Mouse (Mus musculus) liver, adult 2 months (tissue): Measurements from ENCODE around the gene Eif2ak4. TPM values are rescaled to one million over a fixed set of nuclear protein-coding genes. Genes with fewer than 3 reads are reported as not detected.
A peak's percentile ranks its signal among the peaks of the same experiment; 100 is the strongest.

Source experiments
- DNase-seq: peaks from one replicate; pipeline ENCODE4 v3.0.0-alpha.2; 2011; ENCODE audit warnings: low read depth, low spot score; ENCODE audit errors: extremely low read depth
- H3K27ac ChIP-seq: fragments of 200-500 bp; replicated peaks from 2 replicates; pipeline ENCODE4 v1.5.1; 2012; ENCODE audit warnings: low read depth, mild to moderate bottlenecking, control low read depth, inconsistent platforms, low read length; ENCODE audit not compliant: insufficient read depth
- H3K27me3 ChIP-seq: fragments of 200-500 bp; 2 replicates; pipeline ENCODE4 v1.6.1; 2012; ENCODE audit warnings: mild to moderate bottlenecking, moderate library complexity, low read length, inconsistent platforms; ENCODE audit not compliant: control insufficient read depth, insufficient read depth
- H3K36me3 ChIP-seq: fragments of 200-500 bp; 2 replicates; pipeline ENCODE4 v1.6.1; 2012; ENCODE audit warnings: low read length, inconsistent platforms; ENCODE audit not compliant: control insufficient read depth, insufficient read depth
- H3K4me1 ChIP-seq: fragments of 200-500 bp; 2 replicates; pipeline ENCODE4 v1.6.1; 2011; ENCODE audit warnings: low read length; ENCODE audit not compliant: control insufficient read depth, insufficient read depth
- H3K4me3 ChIP-seq: fragments of 200-500 bp; 2 replicates; pipeline ENCODE4 v1.5.1; 2011; ENCODE audit warnings: low read depth, mild to moderate bottlenecking, control low read depth, low read length, moderate library complexity; ENCODE audit not compliant: insufficient read depth
- H3K79me2 ChIP-seq: fragments of 200-500 bp; 2 replicates; pipeline ENCODE4 v1.6.1; 2012; ENCODE audit warnings: inconsistent platforms, mild to moderate bottlenecking, low read length, moderate library complexity; ENCODE audit not compliant: control insufficient read depth, insufficient read depth
- H3K9ac ChIP-seq: fragments of 200-500 bp; 2 replicates; pipeline ENCODE4 v1.6.1; 2012; ENCODE audit warnings: low read depth, mild to moderate bottlenecking, control low read depth, inconsistent platforms, low read length
- CTCF ChIP-seq: fragments of 200-500 bp; IDR thresholded peaks from 2 replicates; pipeline ENCODE4 v1.5.1; 2011; ENCODE audit warnings: low read depth, low read length, control low read depth
- POLR2A ChIP-seq: fragments of 200-500 bp; IDR thresholded peaks from 2 replicates; pipeline ENCODE4 v1.6.1; 2011; ENCODE audit warnings: low read length, control low read depth; ENCODE audit not compliant: insufficient read depth; ENCODE audit errors: extremely low read depth
- WGBS: fragments of 180-500 bp; shearing (Covaris S2); methylation state at CpG from one replicate; pipeline ENCODE4 v1.1.7; 2018; 5-methylcytosine and 5-hydroxymethylcytosine counted together
- polyA plus RNA-seq: library from polyadenylated mRNA; depleted of rRNA; stranded (reverse); fragments of >200 nt; gene quantifications from 2 replicates; pipeline ENCODE4 v1.2.3, GENCODE M21; 2012
- total RNA-seq: library from RNA; depleted of rRNA; stranded (reverse); fragments of >200 nt; gene quantifications from 2 replicates; pipeline ENCODE4 v1.2.3, GENCODE M21; 2014

The Eif2ak4 gene
- total and polyA plus RNA-seq, 2 experiments = 4.8 to 5.4 TPM

DNA sequence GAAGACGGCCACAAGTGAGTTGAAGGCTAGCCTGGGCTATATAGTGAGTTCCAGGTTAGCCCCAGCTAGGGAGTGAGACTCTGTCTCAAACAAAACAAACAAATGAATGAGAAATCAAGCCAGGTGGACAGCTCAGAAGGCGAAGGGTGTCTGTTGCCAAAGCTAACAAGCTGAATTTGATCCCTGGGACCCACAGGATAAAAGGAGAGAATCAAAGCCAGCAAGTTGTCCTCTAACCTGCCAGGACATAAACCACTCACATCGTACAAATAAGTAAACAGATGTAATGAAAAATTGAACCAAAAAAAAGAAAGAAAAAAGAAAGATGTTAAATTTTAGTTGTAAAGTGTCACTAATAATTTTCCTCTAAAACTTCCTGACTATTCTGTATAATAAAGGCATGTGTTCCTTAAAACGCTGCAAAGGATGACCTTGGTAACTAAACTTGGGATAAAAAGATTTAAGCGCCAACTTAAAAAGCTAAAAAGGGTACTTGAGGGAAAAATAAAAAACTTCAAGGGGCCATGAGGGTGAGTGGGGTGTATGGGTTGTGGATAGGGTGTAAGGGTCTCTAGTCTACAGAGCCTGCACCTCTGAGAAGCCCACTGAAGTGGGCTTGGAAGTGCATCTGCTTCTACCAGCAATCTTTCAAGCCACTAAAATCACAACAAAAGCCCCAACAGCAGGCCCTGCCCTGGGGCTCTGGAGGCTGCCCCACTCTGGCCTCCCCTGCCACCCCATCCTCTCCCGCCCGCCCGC is 121.4 kb downstream of the Eif2ak4 start:
- no peaks in the 10 kb centered on the region for H3K27me3 ChIP-seq
- peaks cover 12% of the 10 kb centered on the region for H3K4me1 ChIP-seq
- no peaks in the 10 kb centered on the region for H3K36me3 ChIP-seq
- H3K27ac ChIP-seq = peak overlapping the region; percentile 87
- no peak overlapping the region for H3K9ac ChIP-seq
- H3K4me3 ChIP-seq = no peak overlapping the region
- TF ChIP-seq CTCF (no peak), POLR2A (no peak)
- DNase-seq = peak; percentile 98
- no peaks in the 10 kb centered on the region for H3K79me2 ChIP-seq
- WGBS = 33% methylated on average over 8 of the region's 8 CpGs

DNA sequence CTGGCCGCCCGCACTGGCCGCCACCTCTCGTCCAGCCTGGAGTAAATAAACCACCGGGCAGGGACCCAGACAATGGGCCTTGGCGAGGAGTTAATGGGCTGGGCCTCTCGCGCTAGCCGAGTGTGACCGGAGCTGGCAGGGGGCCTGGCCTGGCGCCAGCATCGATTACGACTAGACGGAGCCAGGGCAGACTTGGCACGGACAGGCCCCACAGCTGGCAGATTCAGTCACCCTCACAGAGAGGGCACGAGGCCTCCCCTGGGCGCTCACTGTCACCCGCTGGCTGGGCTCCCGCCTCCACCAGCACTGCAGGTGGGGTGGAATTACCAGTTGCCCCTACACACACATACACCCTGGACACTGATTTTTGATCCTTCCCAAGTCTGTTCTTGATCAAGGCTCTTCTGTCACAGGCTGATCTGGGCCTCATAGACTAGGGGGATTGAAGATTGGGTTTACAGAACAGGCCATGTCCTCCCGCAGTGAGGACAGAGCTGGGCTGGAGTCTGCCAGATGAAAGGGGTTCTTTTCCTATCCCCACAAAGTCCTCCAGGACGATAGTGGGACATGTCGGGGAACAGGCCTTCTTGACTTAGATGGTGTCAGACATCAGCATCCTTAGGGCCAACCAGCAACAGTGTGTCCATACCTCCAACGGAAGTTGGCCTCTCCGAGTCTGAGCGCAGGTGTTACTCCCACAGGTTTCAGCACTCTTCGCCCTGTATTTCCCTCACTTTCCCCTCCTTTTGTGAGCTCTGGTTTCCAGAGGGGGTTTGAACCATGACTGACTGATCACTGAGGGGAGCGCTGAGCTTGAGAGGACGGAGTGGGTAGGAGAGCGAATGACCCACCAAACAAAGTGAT is 122.3 kb downstream of the Eif2ak4 start:
- Histone ChIP-seq H3K27ac (no peak overlapping the region), H3K4me1 (peaks cover 12% of the 10 kb centered on the region), H3K4me3 (no peak overlapping the region), H3K27me3 (no peaks in the 10 kb centered on the region), H3K9ac (no peak overlapping the region), H3K79me2 (no peaks in the 10 kb centered on the region), H3K36me3 (no peaks in the 10 kb centered on the region)
- DNase-seq = peak; percentile 95
- no peak for TF ChIP-seq CTCF
- TF ChIP-seq POLR2A = no peak
- WGBS = 47% methylated on average over 29 of the region's 29 CpGs

DNA sequence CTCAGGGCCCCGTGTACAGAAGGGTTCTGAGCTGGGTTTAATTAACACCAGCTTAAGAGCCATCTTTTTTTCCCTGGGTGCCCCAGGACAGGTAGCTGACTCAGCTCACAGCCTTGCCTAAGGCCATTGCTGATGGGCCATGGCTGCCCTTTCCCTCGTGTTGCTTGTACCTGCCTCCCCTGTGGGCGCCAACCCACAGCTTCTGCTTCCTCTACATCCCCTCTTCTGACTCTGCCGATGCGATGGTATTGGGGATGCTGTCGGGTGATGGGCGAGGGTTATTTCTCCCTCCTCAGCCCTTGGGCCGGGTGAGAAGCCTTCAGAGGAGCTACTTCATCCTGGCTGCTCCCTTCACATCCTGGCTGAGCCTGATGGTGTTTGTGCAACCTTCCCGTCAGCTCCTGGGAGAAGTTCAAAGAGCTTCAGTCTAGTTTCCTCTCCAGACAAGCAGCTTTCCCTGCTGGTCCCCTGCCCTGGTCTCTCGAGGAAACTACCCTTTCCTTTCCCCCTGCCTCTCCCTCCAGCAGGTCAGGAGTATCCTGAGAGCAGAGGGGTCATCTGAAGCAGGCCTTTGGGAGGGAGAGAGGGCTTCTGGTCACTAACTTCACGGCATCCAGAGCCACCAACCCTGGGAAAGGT is 123.5 kb downstream of the Eif2ak4 start:
- Histone ChIP-seq H3K79me2 (no peaks in the 10 kb centered on the region), H3K27ac (peak overlapping the region; percentile 36; the same call in 1 of the 2 replicates), H3K4me1 (peaks cover 12% of the 10 kb centered on the region), H3K27me3 (no peaks in the 10 kb centered on the region), H3K4me3 (no peak overlapping the region), H3K9ac (no peak overlapping the region), H3K36me3 (no peaks in the 10 kb centered on the region)
- WGBS = 71% methylated on average over 11 of the region's 11 CpGs
- TF ChIP-seq CTCF = no peak
- no peak for TF ChIP-seq POLR2A
- no peak for DNase-seq

DNA sequence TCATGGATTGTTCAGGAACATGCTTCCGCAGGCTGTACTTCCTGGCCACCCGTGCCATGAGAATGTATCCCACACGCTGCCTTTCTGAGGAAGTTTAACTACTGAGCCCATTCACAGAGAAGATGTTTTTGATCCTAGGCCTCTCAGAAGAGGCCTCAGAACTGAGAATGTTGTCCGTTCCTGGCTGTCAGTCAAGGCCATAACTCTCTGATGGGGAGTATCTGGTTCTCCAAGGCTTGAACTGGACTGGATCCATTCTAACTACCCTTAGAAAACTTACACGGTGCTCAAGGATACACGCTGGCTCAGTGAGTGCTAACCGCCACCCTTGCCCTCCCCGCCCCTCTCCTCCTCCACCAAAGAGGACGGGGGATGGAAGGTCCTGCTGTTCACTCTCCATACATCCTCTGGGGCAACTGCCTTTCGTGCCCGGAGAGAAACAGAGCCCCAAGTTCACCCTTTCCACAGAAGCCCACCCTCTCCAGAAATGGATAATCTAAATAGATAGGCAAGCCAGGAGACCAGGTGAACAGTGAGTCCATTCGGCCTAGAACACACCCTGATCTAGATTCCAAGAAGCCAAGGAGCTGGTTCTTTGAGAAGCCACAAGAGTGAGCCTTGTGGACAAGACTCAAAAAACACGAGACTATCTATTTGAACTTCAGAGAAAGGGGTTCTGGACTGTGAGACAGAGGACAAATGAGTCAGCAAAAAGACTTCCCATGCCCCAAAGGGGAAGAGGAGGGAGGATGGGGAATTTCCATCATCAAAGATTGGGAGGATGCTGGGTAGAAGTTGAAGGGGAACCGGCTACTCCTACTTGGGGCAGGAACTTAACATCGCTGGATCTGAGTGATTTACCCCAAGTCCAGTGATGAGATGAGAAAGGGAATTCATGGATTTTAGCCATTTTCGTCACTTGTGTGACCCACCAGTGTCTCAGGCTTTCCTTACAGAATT is 124.3 kb downstream of the Eif2ak4 start:
- peak; percentile 52 for DNase-seq
- 83% methylated on average over 16 of the region's 16 CpGs for WGBS
- Histone ChIP-seq H3K79me2 (no peaks in the 10 kb centered on the region), H3K27me3 (no peaks in the 10 kb centered on the region), H3K36me3 (no peaks in the 10 kb centered on the region), H3K9ac (no peak overlapping the region), H3K4me1 (peaks cover 12% of the 10 kb centered on the region), H3K4me3 (no peak overlapping the region), H3K27ac (peak overlapping the region; percentile 36; the same call in 1 of the 2 replicates)
- no peak for TF ChIP-seq POLR2A
- no peak for TF ChIP-seq CTCF
